Mouse (Mus musculus): Measurements from ENCODE around the gene Wnt2b. TPM values are rescaled to one million over a fixed set of nuclear protein-coding genes. Genes with fewer than 3 reads are reported as not detected.
A peak's percentile ranks its signal among the peaks of the same experiment; 100 is the strongest.

Wnt2b gene
- polyA plus RNA-seq, 1 experiment from 2014 or later, result 1.3 TPM

DNA sequence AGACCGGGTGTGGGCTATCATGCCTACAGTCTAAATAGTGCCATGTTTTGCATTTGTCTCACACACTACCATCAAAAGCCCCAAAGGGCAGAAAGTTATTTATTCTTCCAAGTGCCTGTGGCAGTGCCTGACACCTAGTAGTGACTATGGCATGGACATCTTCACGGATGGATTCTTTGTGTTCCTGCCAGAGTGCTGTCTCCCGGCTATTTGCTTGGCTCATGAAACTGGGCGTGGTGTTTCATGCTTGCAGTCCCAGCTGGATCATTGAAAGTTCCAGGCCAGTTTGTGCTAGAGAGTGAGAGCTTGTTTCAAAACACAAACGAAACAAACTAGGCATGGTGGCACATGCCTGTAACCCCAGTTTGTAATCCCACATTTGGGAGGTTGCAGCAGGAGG, 30.0 kb upstream of the Wnt2b start:
- H3K9ac ChIP-seq (ENCODE audit: low read length), result no peak overlapping the region
- H3K27ac ChIP-seq (replicated peaks in 1 of 2; ENCODE audit: control insufficient read depth in 1 of 2, insufficient read depth in 1 of 2, low read depth in 2 of 2, low read length in 2 of 2), result no peak overlapping the region
- WGBS, result 74% methylated on average over 5 of the region's 5 CpGs
- no peak overlapping the region for H3K4me3 ChIP-seq (ENCODE audit: control insufficient read depth in 1 of 2, insufficient read depth in 1 of 2, low read depth in 1 of 2, low read length in 2 of 2)
- no peak overlapping the region for H3K4me2 ChIP-seq (ENCODE audit: low read length)
- H3K9me3 ChIP-seq (ENCODE audit: control insufficient read depth, low read length), result no peaks in the 10 kb centered on the region
- peaks cover 13 to 23% of the 10 kb centered on the region in 2 experiments for H3K4me1 ChIP-seq (ENCODE audit: control insufficient read depth in 2 of 2, insufficient read depth in 2 of 2, low read length in 2 of 2)
- no peaks in the 10 kb centered on the region for H3K36me3 ChIP-seq (ENCODE audit: control insufficient read depth, insufficient read depth, low read length)
- H3K27me3 ChIP-seq (ENCODE audit: control insufficient read depth, insufficient read depth, low read length), result no peaks in the 10 kb centered on the region
- no peak for ATAC-seq (ENCODE audit: insufficient number of reproducible peaks, insufficient read depth, low FRiP score, low read depth)

DNA sequence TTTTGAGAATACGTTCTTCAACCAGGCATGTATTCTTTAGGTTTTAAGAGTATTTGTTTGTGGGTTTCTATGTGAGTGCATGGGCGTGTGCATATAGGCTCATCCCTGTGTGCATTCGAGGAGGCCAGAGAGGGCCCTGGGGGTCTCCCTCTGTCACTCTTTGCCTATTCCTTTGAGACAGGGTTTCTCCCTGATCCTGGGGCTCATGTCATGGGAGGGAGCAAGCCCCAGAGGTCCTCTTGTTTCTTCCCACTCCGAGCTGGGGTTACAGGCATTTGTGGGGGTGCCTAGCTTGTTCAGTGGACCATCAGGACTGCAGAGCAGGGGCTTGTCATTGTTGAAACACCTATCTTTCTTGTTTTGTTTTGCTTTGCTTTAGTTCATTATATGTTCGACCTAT, 26.2 kb upstream of the Wnt2b start:
- Histone ChIP-seq H3K9ac (ENCODE audit: low read length) (no peak overlapping the region), H3K4me2 (ENCODE audit: low read length) (no peak overlapping the region), H3K4me3 (ENCODE audit: control insufficient read depth in 1 of 2, insufficient read depth in 1 of 2, low read depth in 1 of 2, low read length in 2 of 2) (no peak overlapping the region), H3K9me3 (ENCODE audit: control insufficient read depth, low read length) (no peaks in the 10 kb centered on the region), H3K27me3 (ENCODE audit: control insufficient read depth, insufficient read depth, low read length) (no peaks in the 10 kb centered on the region), H3K4me1 (ENCODE audit: control insufficient read depth in 2 of 2, insufficient read depth in 2 of 2, low read length in 2 of 2) (peaks cover 0 to under 1% of the 10 kb centered on the region in 2 experiments; a peak in 1 of 4 replicates), H3K27ac (replicated peaks in 1 of 2; ENCODE audit: control insufficient read depth in 1 of 2, insufficient read depth in 1 of 2, low read depth in 2 of 2, low read length in 2 of 2) (no peak overlapping the region), H3K36me3 (ENCODE audit: control insufficient read depth, insufficient read depth, low read length) (no peaks in the 10 kb centered on the region)
- no peak for ATAC-seq (ENCODE audit: insufficient number of reproducible peaks, insufficient read depth, low FRiP score, low read depth)
- 69% methylated on average over 5 of the region's 5 CpGs for WGBS

- 76% methylated on average over 5 of the region's 5 CpGs for WGBS
- Histone ChIP-seq H3K36me3 (ENCODE audit: control insufficient read depth, insufficient read depth, low read length) (no peaks in the 10 kb centered on the region), H3K9ac (ENCODE audit: low read length) (no peak overlapping the region), H3K27me3 (ENCODE audit: control insufficient read depth, insufficient read depth, low read length) (no peaks in the 10 kb centered on the region), H3K4me1 (ENCODE audit: control insufficient read depth in 2 of 2, insufficient read depth in 2 of 2, low read length in 2 of 2) (no peaks in the 10 kb centered on the region), H3K4me2 (ENCODE audit: low read length) (no peak overlapping the region), H3K4me3 (ENCODE audit: control insufficient read depth in 1 of 2, insufficient read depth in 1 of 2, low read depth in 1 of 2, low read length in 2 of 2) (no peak overlapping the region), H3K9me3 (ENCODE audit: control insufficient read depth, low read length) (no peaks in the 10 kb centered on the region), H3K27ac (replicated peaks in 1 of 2; ENCODE audit: control insufficient read depth in 1 of 2, insufficient read depth in 1 of 2, low read depth in 2 of 2, low read length in 2 of 2) (no peak overlapping the region)
- no peak for ATAC-seq (ENCODE audit: insufficient number of reproducible peaks, insufficient read depth, low FRiP score, low read depth)
These were observed 18.0 kb upstream of the Wnt2b start for GRCm38 (mm10) chr3:104979735-104980134.

DNA sequence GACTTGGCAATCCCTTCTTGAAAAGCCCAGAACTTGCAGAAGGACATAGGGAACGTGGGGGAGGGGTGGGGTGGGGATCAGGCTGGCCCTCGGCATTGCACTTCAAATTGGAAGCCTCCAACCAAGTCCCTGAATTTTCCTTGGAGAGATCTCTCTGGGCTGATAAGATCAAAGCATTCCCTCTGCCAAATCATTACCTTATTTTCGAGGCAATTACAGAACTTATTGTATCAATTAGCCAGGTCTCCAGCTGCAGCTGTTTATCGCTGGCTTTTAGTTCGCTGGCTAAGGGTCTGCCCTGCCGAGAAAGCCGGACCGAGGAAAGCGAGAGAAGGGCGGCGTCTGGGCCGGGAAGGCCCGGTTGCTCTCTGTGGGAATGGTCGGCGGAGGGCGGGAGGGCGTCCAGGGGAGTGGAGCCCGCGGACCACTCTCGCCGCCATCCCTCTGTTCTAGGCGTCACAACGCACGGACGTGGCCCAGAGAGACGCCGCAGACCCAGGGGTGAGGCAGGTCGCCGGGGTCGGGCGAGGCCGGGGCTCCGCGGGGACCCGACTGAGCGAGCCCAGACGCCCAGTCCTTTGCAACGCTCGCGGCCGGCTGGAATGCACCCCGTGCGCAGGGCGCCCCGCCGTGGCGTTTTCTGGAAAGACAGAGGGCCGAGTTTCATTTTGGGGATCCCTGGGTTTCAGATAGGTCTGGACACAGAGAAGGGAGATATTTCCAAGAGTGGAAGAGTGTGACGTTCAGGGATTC, 6.0 kb upstream of the Wnt2b start:
- Histone ChIP-seq H3K27me3 (ENCODE audit: control insufficient read depth, insufficient read depth, low read length) (peaks cover 3% of the 10 kb centered on the region), H3K9ac (ENCODE audit: low read length) (peak overlapping the region; percentile 83), H3K4me3 (ENCODE audit: control insufficient read depth in 1 of 2, insufficient read depth in 1 of 2, low read depth in 1 of 2, low read length in 2 of 2) (peak overlapping the region; percentile 64 to 71), H3K9me3 (ENCODE audit: control insufficient read depth, low read length) (no peaks in the 10 kb centered on the region), H3K4me2 (ENCODE audit: low read length) (peak overlapping the region; percentile 84), H3K36me3 (ENCODE audit: control insufficient read depth, insufficient read depth, low read length) (no peaks in the 10 kb centered on the region), H3K4me1 (ENCODE audit: control insufficient read depth in 2 of 2, insufficient read depth in 2 of 2, low read length in 2 of 2) (peaks cover 15 to 25% of the 10 kb centered on the region in 2 experiments), H3K27ac (replicated peaks in 1 of 2; ENCODE audit: control insufficient read depth in 1 of 2, insufficient read depth in 1 of 2, low read depth in 2 of 2, low read length in 2 of 2) (peak overlapping the region; percentile 17 to 55; a peak in 1 of 4 replicates)
- 2% methylated on average over 49 of the region's 49 CpGs for WGBS
- ATAC-seq (ENCODE audit: insufficient number of reproducible peaks, insufficient read depth, low FRiP score, low read depth), result peak; percentile 68

GRCm38 (mm10) chr3:104965991-104966554, 4.4 kb upstream of the Wnt2b start:
- peaks cover 18% of the 10 kb centered on the region for H3K27me3 ChIP-seq (ENCODE audit: control insufficient read depth, insufficient read depth, low read length)
- peaks cover 22 to 42% of the 10 kb centered on the region in 2 experiments for H3K4me1 ChIP-seq (ENCODE audit: control insufficient read depth in 2 of 2, insufficient read depth in 2 of 2, low read length in 2 of 2)
- H3K27ac ChIP-seq (replicated peaks in 1 of 2; ENCODE audit: control insufficient read depth in 1 of 2, insufficient read depth in 1 of 2, low read depth in 2 of 2, low read length in 2 of 2), result no peak overlapping the region
- no peak overlapping the region for H3K4me3 ChIP-seq (ENCODE audit: control insufficient read depth in 1 of 2, insufficient read depth in 1 of 2, low read depth in 1 of 2, low read length in 2 of 2)
- H3K9me3 ChIP-seq (ENCODE audit: control insufficient read depth, low read length), result no peaks in the 10 kb centered on the region
- H3K9ac ChIP-seq (ENCODE audit: low read length), result no peak overlapping the region
- H3K4me2 ChIP-seq (ENCODE audit: low read length), result no peak overlapping the region
- no peaks in the 10 kb centered on the region for H3K36me3 ChIP-seq (ENCODE audit: control insufficient read depth, insufficient read depth, low read length)
- no peak for ATAC-seq (ENCODE audit: insufficient number of reproducible peaks, insufficient read depth, low FRiP score, low read depth)
- 72% methylated on average over 7 of the region's 7 CpGs for WGBS

- ATAC-seq (ENCODE audit: insufficient number of reproducible peaks, insufficient read depth, low FRiP score, low read depth), result no peak
- H3K9me3 ChIP-seq (ENCODE audit: control insufficient read depth, low read length), result no peaks in the 10 kb centered on the region
- peaks cover 26% of the 10 kb centered on the region for H3K27me3 ChIP-seq (ENCODE audit: control insufficient read depth, insufficient read depth, low read length)
- H3K27ac ChIP-seq (replicated peaks in 1 of 2; ENCODE audit: control insufficient read depth in 1 of 2, insufficient read depth in 1 of 2, low read depth in 2 of 2, low read length in 2 of 2), result no peak overlapping the region
- H3K4me2 ChIP-seq (ENCODE audit: low read length), result no peak overlapping the region
- no peak overlapping the region for H3K4me3 ChIP-seq (ENCODE audit: control insufficient read depth in 1 of 2, insufficient read depth in 1 of 2, low read depth in 1 of 2, low read length in 2 of 2)
- peaks cover 22 to 47% of the 10 kb centered on the region in 2 experiments for H3K4me1 ChIP-seq (ENCODE audit: control insufficient read depth in 2 of 2, insufficient read depth in 2 of 2, low read length in 2 of 2)
- 67% methylated on average over 8 of the region's 8 CpGs for WGBS
- no peak overlapping the region for H3K9ac ChIP-seq (ENCODE audit: low read length)
- H3K36me3 ChIP-seq (ENCODE audit: control insufficient read depth, insufficient read depth, low read length), result no peaks in the 10 kb centered on the region
These were observed 3.5 kb upstream of the Wnt2b start for GRCm38 (mm10) chr3:104965070-104965855.

GRCm38 (mm10) chr3:104963331-104964276, 1.9 kb upstream of the Wnt2b start:
- H3K27me3 ChIP-seq (ENCODE audit: control insufficient read depth, insufficient read depth, low read length), result peaks cover 41% of the 10 kb centered on the region
- 22% methylated on average over 13 of the region's 13 CpGs for WGBS
- no peak overlapping the region for H3K4me3 ChIP-seq (ENCODE audit: control insufficient read depth in 1 of 2, insufficient read depth in 1 of 2, low read depth in 1 of 2, low read length in 2 of 2)
- H3K27ac ChIP-seq (replicated peaks in 1 of 2; ENCODE audit: control insufficient read depth in 1 of 2, insufficient read depth in 1 of 2, low read depth in 2 of 2, low read length in 2 of 2), result no peak overlapping the region
- no peak overlapping the region for H3K9ac ChIP-seq (ENCODE audit: low read length)
- no peaks in the 10 kb centered on the region for H3K36me3 ChIP-seq (ENCODE audit: control insufficient read depth, insufficient read depth, low read length)
- no peak for ATAC-seq (ENCODE audit: insufficient number of reproducible peaks, insufficient read depth, low FRiP score, low read depth)
- H3K9me3 ChIP-seq (ENCODE audit: control insufficient read depth, low read length), result no peaks in the 10 kb centered on the region
- H3K4me2 ChIP-seq (ENCODE audit: low read length), result 0 out of 2 replicates have a peak overlapping the region, but pooled peaks have one; percentile 25
- peaks cover 22 to 43% of the 10 kb centered on the region in 2 experiments for H3K4me1 ChIP-seq (ENCODE audit: control insufficient read depth in 2 of 2, insufficient read depth in 2 of 2, low read length in 2 of 2)

Measured in heart, embryonic 14.5 days (tissue).